Comparison of ENCODE assay signal across 8 mouse cellular contexts in genomic region chr6:72164321-72165275, GRCm38 (mm10).
DNase-seq lines count a peak whose midpoint lies in the region; ATAC-seq and TF ChIP-seq lines count a peak whose summit lies in the region.

No protein-coding gene starts in this region.

- intact Hi-C loops in gastrocnemius, adult 2 months (cut with DNase I), result loop anchor here (1.0 to 5.0 kb wide), 4 partner anchors 42 to 297 kb away; partner anchors contain the start of gene St3gal5

- H3K4me2 ChIP-seq in hindbrain, postnatal 0 days (ENCODE audit: low read depth, low read length), result no peak overlapping the region

- no peaks in the 10 kb centered on the region for H3K36me3 ChIP-seq in hindbrain, postnatal 0 days (ENCODE audit: insufficient read depth, low read length)

- H3K27me3 ChIP-seq in hindbrain, postnatal 0 days (ENCODE audit: insufficient read depth, low read length), result no peaks in the 10 kb centered on the region

- no peak overlapping the region for H3K9ac ChIP-seq in hindbrain, postnatal 0 days (replicated peaks; ENCODE audit: low read length)

- no peaks in the 10 kb centered on the region for H3K4me1 ChIP-seq in hindbrain, postnatal 0 days (ENCODE audit: insufficient read depth, low read length)

- DNase-seq in ZHBTc4 (ENCODE audit: low read depth, low spot score), result peak; percentile 93
- DNase-seq in cerebellum, postnatal 4 days (ENCODE audit: low spot score in 2 of 2), result peak; percentile 91
- DNase-seq in gastrocnemius, adult 2 months, result peak; percentile 90
- DNase-seq in hindbrain, postnatal 0 days (ENCODE audit: low spot score), result peak; percentile 95
- peak; percentile 90 to 92 for DNase-seq in left cerebral cortex, adult 18-20 months (ENCODE audit: low spot score in 2 of 2)
- DNase-seq in lung, postnatal 4 days, result peak; percentile 86 to 90
- peak; percentile 91 for DNase-seq in retina, postnatal 1 day
- DNase-seq in thymus, postnatal 4 days, result peak; percentile 92

- peak; percentile 94 for ATAC-seq in hindbrain, postnatal 0 days

- H3K4me3 ChIP-seq in gastrocnemius, adult 2 months, result 0 out of 2 replicates have a peak overlapping the region, but pooled peaks have one; percentile 2
- no peak overlapping the region for H3K4me3 ChIP-seq in hindbrain, postnatal 0 days (ENCODE audit: low read length)

- 18% methylated on average over 20 of the region's 20 CpGs for WGBS in hindbrain, postnatal 0 days

- H3K27ac ChIP-seq in gastrocnemius, adult 2 months, result peak overlapping the region; percentile 68
- H3K27ac ChIP-seq in hindbrain, postnatal 0 days, result no peak overlapping the region

- TF ChIP-seq CTCF in gastrocnemius, adult 2 months (IDR thresholded peaks at IDR 0.05), result peak; percentile 94
- peak; percentile 98 for TF ChIP-seq CTCF in hindbrain, postnatal 0 days (IDR thresholded peaks at IDR 0.05; ENCODE audit: low read depth)

- no peaks in the 10 kb centered on the region for H3K9me3 ChIP-seq in hindbrain, postnatal 0 days (ENCODE audit: low read length)
